Mouse (Mus musculus) heart, adult 2 months (tissue): ENCODE measurements around the gene Map4k5. TPM values are rescaled to one million over a fixed set of nuclear protein-coding genes. Genes with fewer than 3 reads are reported as not detected.

Experiments used
- DNase-seq, 2 experiments: peaks; one replicate each; pipeline ENCODE4 v3.0.0; 2021
- H3K27ac ChIP-seq: fragments of 200-600 bp; 2 replicates; pipeline ENCODE4 v1.8.1; 2022
- H3K27me3 ChIP-seq: fragments of 200-500 bp; 2 replicates; pipeline ENCODE4 v1.6.1; 2012; ENCODE audit warnings: mild to moderate bottlenecking, low read length, inconsistent platforms, mixed read lengths; ENCODE audit not compliant: control insufficient read depth, insufficient read depth
- H3K36me3 ChIP-seq: fragments of 200-500 bp; 2 replicates; pipeline ENCODE4 v1.6.1; 2012; ENCODE audit warnings: low read length, inconsistent platforms; ENCODE audit not compliant: control insufficient read depth, insufficient read depth
- H3K4me1 ChIP-seq: fragments of 200-500 bp; 2 replicates; pipeline ENCODE4 v1.6.1; 2011; ENCODE audit warnings: low read length; ENCODE audit not compliant: control insufficient read depth, insufficient read depth
- H3K4me3 ChIP-seq: fragments of 200-600 bp; 2 replicates; pipeline ENCODE4 v1.8.1; 2022
- H3K79me2 ChIP-seq: fragments of 200-500 bp; replicated peaks from 2 replicates; pipeline ENCODE4 v1.6.1; 2012; ENCODE audit warnings: mild to moderate bottlenecking, inconsistent platforms, low read length, moderate library complexity, mixed read lengths; ENCODE audit not compliant: control insufficient read depth, insufficient read depth
- H3K9ac ChIP-seq: fragments of 200-500 bp; 2 replicates; pipeline ENCODE4 v1.6.1; 2012; ENCODE audit warnings: low read depth, mild to moderate bottlenecking, control low read depth, inconsistent platforms, low read length, mixed read lengths
- CTCF ChIP-seq: fragments of 200-600 bp; IDR thresholded peaks from 2 replicates; pipeline ENCODE4 v1.8.1; 2022; ENCODE audit warnings: antibody characterized with exemption, mild to moderate bottlenecking, moderate library complexity
- EP300 ChIP-seq: fragments of 200-500 bp; IDR thresholded peaks from 2 replicates; pipeline ENCODE4 v1.6.1; 2011; ENCODE audit warnings: low read depth, low read length, control low read depth; ENCODE audit not compliant: insufficient read depth
- POLR2A ChIP-seq: fragments of 200-500 bp; IDR thresholded peaks from 2 replicates; pipeline ENCODE4 v1.6.1; 2011; ENCODE audit warnings: mild to moderate bottlenecking, low read depth, low read length, control low read depth; ENCODE audit not compliant: insufficient read depth
- WGBS: fragments of 180-500 bp; shearing (Covaris S2); methylation state at CpG from one replicate; pipeline ENCODE4 v1.1.7; 2018; 5-methylcytosine and 5-hydroxymethylcytosine counted together
- intact Hi-C: fragments of 180-260 bp; cut with DNase I; formaldehyde crosslinking; loops from one replicate; pipeline ENCODE4 v1.15.1; 2025
- long read RNA-seq: library from polyadenylated mRNA; stranded (forward); transcript quantifications from one replicate; pipeline ENCODE4 v2.0.0, GENCODE M21; 2021
- polyA plus RNA-seq: library from polyadenylated mRNA; depleted of rRNA; stranded (reverse); fragments of >200 nt; gene quantifications from 2 replicates; pipeline ENCODE4 v1.2.3, GENCODE M21; 2012; rRNA removed
- total RNA-seq, 2 experiments: library from RNA; stranded (reverse); gene quantifications; 2 replicates each; pipeline ENCODE4 v1.2.3; 2021

The Map4k5 gene
- total RNA-seq: 10 to 100 TPM; 20.0 to 21.7 TPM
- polyA plus RNA-seq: 5.6 and 10.0 TPM in 2 replicates
- long read RNA-seq, partial matches to known transcripts: 4 of 25 reads
- long read RNA-seq, other reads (novel, unspliced or antisense): 21 of 25 reads

DNA sequence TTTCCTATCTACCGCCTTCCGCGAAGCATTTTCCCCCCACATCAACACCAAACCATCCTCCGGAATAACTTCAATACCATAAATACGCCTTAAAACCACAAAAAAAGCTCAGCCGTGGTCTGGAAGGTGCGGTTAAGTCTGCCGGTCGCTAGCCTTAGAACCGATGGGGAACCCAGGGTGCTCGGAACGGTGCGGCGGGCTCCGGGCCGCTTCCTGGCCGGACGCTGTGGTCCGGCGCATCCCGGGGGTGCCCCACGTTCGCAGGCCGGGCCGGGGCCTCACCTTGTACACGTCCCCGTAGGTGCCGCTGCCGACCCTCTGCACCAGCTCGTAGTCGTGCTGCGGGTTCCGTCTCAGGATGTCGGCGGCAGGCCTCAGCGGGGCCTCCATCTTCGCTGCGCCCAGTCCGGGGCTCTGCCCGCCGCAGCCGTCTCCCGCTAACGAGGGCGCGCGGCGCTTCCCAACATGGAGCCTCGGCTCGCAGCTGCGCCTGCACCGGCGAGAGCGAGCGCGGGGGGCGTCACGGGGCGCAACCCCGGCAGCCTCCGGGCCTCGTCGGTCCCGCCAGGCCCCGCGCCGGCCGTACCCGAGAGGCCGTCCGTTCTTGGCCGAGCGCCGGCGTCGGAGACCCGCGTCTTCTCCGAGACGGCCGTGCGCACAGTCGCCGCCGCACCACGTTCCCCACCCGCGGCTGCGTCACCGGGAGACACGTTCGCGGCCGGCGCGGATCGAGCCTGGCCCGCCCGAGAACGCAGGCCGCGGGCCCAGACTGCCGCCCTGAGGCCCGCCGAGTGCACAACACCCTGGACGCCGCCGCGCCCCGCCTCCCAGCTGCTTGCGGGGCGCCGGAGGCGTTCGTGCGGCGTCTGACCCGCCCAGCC is at the start of gene Map4k5, which contains the start of gene Atl1:
Gene Map4k5 (minus strand): TSS at position 830 of the 881 bp plus-strand sequence.
Gene Atl1 (plus strand): TSS at position 244 of the 881 bp plus-strand sequence.
- TF ChIP-seq CTCF (no peak; the same call in 1 of the 2 replicates), POLR2A (no peak), EP300 (0 out of 2 replicates have a peak, but pooled peaks have one; percentile 29)

DNA sequence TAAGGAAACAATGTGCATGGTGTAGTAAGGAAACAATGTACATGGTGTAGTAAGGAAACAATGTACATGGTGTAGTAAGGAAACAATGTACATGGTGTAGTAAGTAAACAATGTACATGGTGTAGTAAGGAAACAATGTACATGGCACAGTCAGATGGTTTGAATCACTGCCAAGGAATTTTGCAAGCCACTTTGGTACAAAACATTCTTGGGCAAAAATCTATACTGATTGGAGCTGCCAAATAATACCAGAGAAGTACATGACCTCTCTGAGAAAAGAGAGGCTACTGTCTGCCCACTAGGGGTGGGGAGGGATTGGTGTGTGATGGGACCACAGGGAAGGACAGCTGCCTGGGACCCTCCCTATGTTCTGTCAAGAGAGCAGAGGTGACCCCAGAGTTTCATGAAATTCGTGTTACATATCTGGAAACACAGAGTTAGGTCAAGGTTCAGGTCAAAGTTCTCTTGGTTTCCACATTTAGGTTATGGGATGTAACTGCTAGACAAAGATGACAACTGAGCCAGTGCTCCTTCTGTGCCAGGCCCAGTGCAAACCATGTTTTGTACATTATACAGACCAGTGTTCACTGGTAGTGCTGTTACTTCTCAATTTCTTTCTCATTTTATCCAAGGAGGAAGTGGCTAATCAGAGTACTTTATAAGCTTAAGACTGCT is 48.8 kb upstream of the Map4k5 start:
- WGBS: 42% methylated on average over 1 of the region's 1 CpGs
- H3K27ac ChIP-seq: no peak overlapping the region
- no peak for DNase-seq
- H3K9ac ChIP-seq: no peak overlapping the region
- no peaks in the 10 kb centered on the region for H3K79me2 ChIP-seq
- no peaks in the 10 kb centered on the region for H3K27me3 ChIP-seq
- no peaks in the 10 kb centered on the region for H3K4me1 ChIP-seq
- no peak overlapping the region for H3K4me3 ChIP-seq
- H3K36me3 ChIP-seq: no peaks in the 10 kb centered on the region
- intact Hi-C loops: no loop called here
- TF ChIP-seq CTCF (no peak), POLR2A (no peak), EP300 (no peak)

More for the DNA sequence above, at the start of gene Map4k5, which contains the start of gene Atl1:
- peaks cover 8% of the 10 kb centered on the region for H3K36me3 ChIP-seq
- peak within 1 kb of the TSS; percentile 98 for H3K27ac ChIP-seq
- intact Hi-C loops: loop anchor here (1.0 to 10.0 kb wide), 3 partner anchors 134 to 528 kb away; no protein-coding TSS in a partner anchor
- H3K4me3 ChIP-seq: peak within 1 kb of the TSS; percentile 98
- H3K27me3 ChIP-seq: no peaks in the 10 kb centered on the region
- H3K9ac ChIP-seq: peak within 1 kb of the TSS; percentile 98
- DNase-seq: peak; percentile 93 to 94
- H3K4me1 ChIP-seq: peaks cover 13% of the 10 kb centered on the region
- under 1% methylated on average over 113 of the region's 118 CpGs for WGBS
- H3K79me2 ChIP-seq: peaks cover 7% of the 10 kb centered on the region; the same call in 1 of the 2 replicates

DNA sequence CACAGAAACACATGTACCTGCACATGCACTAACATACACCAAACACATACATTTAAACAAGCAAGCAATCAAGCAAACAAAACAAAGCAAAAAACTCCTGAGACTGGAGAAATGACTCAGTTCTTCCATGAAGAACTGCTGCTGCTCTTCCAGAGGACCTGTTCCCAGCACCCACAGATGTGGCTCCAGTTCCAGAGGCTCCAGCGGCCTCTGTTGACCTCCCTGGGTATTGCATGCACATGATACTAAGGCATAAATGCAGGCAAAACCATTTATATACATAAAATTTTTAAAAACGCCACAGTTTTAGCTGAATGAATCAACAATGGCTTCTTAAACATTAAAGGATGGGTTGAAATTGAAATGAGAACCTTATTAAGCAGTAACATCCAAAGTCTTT is 46.3 kb upstream of the Map4k5 start:
- TF ChIP-seq CTCF (peak; percentile 53), EP300 (no peak), POLR2A (no peak)
- Histone ChIP-seq H3K27ac (no peak overlapping the region), H3K79me2 (no peaks in the 10 kb centered on the region), H3K4me3 (no peak overlapping the region), H3K36me3 (no peaks in the 10 kb centered on the region), H3K27me3 (no peaks in the 10 kb centered on the region), H3K9ac (no peak overlapping the region), H3K4me1 (no peaks in the 10 kb centered on the region)
- intact Hi-C loops: no loop called here
- 66% methylated on average over 2 of the region's 2 CpGs for WGBS
- no peak for DNase-seq

DNA sequence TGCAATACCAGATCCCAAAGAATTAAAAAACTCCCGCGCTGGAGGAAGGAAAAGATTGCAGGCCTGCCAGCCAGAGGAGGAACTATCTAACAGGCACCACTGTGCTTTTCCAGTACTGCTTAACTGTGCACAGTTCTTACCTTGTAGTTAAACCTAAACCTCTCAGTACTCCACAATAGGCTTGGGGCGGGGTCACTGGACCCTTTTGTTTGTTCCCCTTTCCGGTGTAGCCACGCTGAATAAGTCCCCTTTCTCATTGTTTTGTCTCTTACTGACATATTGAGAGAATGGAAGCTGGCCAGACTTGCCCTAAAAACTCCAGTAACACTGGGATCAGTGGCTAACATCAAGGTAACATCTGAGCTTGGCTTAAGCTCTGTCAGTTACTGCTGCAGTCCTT is 44.7 kb upstream of the Map4k5 start:
- Histone ChIP-seq H3K27ac (no peak overlapping the region), H3K9ac (no peak overlapping the region), H3K4me3 (no peak overlapping the region), H3K27me3 (no peaks in the 10 kb centered on the region), H3K4me1 (no peaks in the 10 kb centered on the region), H3K36me3 (no peaks in the 10 kb centered on the region), H3K79me2 (no peaks in the 10 kb centered on the region)
- no peak for DNase-seq
- TF ChIP-seq EP300 (no peak), CTCF (no peak), POLR2A (no peak)
- 74% methylated on average over 5 of the region's 5 CpGs for WGBS
- intact Hi-C loops: no loop called here

DNA sequence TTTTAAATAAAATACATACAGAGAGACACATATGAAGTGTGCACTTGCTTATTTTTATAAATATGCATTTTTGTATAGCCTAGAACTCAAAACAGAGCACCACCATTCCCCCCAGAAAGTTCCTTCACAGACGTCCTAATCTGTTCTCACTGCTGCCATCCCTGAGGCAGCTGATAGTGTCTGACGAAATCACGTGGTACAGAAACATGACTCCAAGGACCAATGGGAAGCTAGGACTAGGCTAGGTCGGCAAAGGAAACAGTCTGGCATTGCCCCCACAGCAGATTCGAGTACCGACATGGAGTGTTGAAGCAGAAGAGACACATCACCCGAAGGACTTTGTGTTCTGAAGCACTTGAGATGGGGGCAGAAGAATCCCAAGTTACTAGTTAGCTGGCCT is 33.7 kb upstream of the Map4k5 start:
- Histone ChIP-seq H3K9ac (no peak overlapping the region), H3K36me3 (no peaks in the 10 kb centered on the region), H3K4me1 (no peaks in the 10 kb centered on the region), H3K27me3 (no peaks in the 10 kb centered on the region), H3K4me3 (no peak overlapping the region), H3K27ac (no peak overlapping the region), H3K79me2 (no peaks in the 10 kb centered on the region)
- no peak for DNase-seq
- 58% methylated on average over 7 of the region's 7 CpGs for WGBS
- intact Hi-C loops: no loop called here
- TF ChIP-seq POLR2A: no peak
- TF ChIP-seq CTCF: no peak
- no peak for TF ChIP-seq EP300
